Mouse (Mus musculus) neutrophil, adult 5-6 weeks (primary cell): ENCODE measurements around the gene Itpkb. TPM values are rescaled to one million over a fixed set of nuclear protein-coding genes. Genes with fewer than 3 reads are reported as not detected.

ENCODE experiments used
- ATAC-seq: fragments of 151-379, 151-347 bp; 2 replicates; pipeline ENCODE4 v1.8.0; 2017; ENCODE audit warnings: mild to moderate bottlenecking, moderate TSS enrichment; ENCODE audit not compliant: insufficient number of reproducible peaks, poor library complexity, low FRiP score, severe bottlenecking; ENCODE audit errors: extremely low read depth
- total RNA-seq: library from RNA; stranded (forward); fragments of 200-1000 nt; gene quantifications from 2 replicates; pipeline ENCODE4 v1.2.3, GENCODE M21; 2017

The Itpkb gene
- total RNA-seq, 1 experiment from 2014 or later, result 64.6 TPM

GRCm38 (mm10) chr1:180312792-180313311, 17.4 kb upstream of the Itpkb start:
- ATAC-seq, result no peak

DNA sequence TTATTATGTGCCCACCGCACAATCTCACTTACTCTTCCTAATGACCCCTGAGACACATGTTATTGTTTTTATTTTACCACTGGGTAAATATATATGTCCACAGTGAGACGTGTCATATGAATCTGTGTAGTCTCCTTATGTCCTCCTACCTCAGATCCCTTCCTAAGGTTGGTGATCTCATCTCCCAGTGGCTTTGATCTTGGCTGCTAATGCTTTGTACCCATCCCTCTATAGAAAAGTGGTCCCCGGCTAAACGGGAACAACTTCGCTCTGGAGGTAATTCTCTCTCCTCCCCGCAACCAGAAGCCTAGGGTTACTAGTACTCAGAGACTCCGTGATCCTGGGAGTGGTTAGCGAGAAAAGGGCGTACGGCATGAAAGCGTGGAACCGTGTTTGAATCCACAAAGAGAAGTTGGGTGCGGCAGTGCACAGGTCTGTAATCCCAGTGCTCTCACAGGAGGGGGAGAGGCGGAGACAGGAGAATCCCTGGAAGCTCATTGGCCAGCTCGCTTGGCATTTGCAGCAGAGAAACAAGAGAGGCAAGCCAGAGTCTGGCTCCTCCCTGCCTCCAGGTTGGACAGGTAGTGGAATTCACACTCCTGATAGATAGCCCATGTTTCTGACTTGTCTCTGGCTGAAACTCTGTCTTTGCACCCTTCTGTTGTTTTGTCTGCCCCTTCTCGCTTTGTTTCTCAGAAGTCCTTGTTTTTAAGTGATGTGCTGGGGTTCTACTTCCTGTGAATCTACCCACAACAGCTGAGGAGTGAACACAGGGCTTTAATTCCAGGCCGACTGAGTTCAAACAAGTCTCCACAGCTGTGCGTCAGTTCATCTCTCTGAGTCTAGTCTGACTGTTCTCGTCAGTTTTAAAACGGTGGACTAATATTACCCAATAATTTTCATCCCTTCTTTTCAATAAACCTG, 16.5 kb upstream of the Itpkb start:
- no peak for ATAC-seq

- ATAC-seq, result 0 out of 2 replicates have a peak, but pooled peaks have one; percentile 25
Measured at GRCm38 (mm10) chr1:180314641-180315040, 15.6 kb upstream of the Itpkb start.

DNA sequence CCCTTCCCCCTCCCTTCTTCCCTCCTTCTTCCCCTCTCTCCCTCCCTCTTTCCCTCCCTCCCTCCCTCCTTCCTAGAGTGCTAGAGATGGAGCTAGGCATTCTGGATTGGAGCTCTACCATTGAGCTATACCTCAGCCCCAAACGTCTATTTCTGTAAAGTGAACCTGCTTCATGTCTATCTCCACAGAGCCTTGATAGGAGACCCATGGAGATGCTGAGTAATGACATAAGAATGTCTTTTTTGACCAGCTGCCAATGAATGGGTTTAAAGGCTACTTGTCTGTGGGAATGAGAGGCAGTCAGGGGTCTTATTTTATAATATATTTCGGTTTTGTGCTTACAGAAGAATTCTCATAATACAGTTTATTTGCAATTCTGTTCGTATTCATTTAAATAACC, 15.2 kb upstream of the Itpkb start:
- ATAC-seq, result no peak

DNA sequence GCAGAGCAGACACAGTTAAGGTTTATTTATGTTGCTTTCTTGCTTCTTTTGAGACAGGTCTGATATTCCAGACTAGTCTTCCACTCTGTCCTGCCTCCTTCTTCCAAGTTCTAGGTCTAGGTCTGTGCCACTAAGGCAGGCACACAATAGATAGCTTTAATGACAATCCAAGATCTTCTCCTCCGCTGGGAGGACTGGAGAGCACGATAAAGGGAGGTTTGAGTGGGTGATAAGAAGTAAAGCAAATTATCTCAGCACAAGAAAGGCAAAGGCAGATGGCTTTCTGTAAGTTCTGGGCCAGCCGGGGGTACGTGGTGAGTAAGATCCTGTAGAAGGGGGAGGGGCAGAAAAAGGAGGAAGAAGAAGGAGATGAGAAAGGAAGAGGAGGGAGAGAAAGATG, 12.8 kb upstream of the Itpkb start:
- no peak for ATAC-seq

DNA sequence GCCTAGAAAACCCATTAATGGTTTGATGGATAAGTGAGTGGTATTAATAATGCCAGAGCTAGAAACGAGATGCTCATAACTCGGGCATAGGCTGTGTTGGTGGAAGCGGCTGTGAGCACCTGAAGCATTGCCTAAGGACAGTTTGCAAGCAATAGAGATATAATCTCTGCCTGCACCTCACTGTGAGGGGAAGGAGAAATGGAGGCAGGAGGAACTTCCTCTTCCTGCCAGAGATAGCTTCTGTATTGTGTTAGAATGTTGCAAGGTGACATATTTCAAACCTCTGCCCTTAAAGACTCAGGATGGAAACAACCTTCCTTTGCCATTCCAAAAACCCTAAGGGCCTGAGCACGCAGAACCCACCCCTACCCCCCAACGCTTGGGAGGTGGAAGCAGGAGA, 11.9 kb upstream of the Itpkb start:
- peak; percentile 55; the same call in 1 of the 2 replicates for ATAC-seq

GRCm38 (mm10) chr1:180319895-180320294, 10.4 kb upstream of the Itpkb start:
- no peak for ATAC-seq

DNA sequence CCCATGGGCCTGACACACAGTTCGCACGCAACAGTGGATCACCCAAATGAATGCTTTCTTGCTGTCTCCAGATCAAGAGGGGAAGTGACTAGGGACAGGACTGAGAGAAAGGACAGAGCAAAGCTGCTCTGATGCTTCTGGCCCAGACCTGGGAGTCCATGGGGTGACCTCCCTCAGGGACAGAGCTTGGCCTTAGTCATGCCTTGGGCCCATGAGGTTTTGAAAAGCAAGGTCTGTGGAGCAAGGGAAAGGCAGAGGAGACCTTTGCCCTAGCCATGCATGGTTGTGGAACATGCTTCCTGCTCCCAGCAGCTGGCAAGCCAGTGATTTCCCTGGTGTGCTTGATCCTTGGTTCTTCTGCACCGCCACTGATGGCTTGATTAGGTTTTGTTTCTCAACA, 7.4 kb upstream of the Itpkb start:
- ATAC-seq, result no peak

DNA sequence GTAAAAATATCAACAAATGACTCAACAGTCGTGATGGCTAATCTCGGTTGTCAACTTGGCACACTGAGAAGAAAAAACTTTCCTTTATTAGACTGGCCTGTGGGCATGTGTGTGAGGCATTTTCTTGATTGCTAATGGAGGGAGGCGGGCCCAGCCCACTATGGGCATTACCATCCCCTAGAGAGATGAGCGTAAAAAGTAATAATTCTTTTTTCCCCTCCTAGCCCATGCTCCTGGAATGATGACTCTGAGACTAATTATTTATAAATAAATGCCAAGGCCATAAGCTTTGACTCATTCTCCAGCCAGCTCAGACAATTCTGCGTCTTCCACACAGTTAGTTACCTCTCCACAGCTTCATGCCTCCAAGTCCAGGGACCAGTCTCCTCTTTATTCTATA, 6.8 kb upstream of the Itpkb start:
- ATAC-seq, result no peak

DNA sequence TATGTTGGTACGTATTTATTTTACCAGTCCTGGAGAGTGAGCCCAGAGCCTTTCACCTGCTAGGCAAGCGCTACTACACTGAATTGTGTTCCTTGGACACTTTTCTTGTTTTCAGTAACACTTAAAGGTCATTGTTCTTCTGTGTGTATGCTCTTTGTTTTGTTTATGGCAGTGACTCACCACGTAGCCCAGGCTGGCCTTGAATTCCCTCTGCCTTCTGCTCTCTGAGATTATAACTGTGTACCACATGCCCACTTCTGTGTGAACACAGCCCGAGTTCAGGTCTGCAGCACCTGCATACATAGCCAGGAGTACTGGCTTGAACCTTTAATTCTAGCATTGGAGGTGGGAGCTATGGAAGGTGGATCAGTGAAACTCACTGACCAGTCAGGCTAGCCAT, 6.0 kb upstream of the Itpkb start:
- no peak for ATAC-seq

DNA sequence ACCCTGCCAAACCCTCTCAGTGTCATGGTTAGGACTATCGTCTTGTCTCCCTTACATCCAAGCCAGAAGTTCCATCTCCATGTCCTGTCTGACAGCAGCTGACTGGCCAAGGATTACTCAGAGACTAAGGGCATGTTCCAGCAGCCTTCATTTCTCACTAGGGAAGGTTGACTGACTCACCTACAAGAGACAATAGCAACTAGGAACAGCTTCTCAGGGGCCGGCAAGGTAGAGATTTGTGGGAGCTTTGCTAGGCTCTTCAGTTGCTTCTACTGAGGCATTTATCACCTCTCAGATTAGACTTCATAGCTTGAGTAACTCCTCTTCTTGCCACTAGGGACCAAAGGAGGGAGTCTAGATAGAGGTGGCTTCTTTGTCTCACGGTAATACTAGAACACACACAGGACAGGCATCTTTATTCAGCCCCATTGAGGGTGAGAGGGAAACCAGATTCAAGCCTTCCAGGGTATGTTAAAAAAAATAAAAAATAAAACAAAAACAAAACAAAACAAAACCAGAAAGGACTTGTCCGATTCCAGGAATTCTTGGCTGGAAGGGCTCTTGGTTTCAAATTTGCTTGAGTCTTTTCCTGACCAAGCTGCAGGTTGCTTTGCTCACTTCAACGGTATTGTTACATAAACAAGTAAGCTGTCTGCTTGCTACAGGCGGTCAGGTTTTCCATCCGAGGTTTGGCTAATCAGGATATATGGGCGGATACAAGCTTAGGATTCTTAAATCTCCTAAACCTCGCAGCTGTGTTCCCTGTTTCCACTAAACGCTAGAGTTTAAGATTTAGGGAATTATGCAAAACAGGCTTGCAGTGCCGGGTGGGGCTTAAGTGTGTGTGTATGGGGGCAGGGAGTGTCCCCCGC, 1.3 kb upstream of the Itpkb start:
- peak; percentile 45; the same call in 1 of the 2 replicates for ATAC-seq

GRCm38 (mm10) chr1:180329706-180330105, 579 bp upstream of the Itpkb start:
- ATAC-seq, result no peak

- peak; percentile 14; the same call in 1 of the 2 replicates for ATAC-seq
Measured at GRCm38 (mm10) chr1:180330707-180331545, 641 bp downstream of the Itpkb start.

DNA sequence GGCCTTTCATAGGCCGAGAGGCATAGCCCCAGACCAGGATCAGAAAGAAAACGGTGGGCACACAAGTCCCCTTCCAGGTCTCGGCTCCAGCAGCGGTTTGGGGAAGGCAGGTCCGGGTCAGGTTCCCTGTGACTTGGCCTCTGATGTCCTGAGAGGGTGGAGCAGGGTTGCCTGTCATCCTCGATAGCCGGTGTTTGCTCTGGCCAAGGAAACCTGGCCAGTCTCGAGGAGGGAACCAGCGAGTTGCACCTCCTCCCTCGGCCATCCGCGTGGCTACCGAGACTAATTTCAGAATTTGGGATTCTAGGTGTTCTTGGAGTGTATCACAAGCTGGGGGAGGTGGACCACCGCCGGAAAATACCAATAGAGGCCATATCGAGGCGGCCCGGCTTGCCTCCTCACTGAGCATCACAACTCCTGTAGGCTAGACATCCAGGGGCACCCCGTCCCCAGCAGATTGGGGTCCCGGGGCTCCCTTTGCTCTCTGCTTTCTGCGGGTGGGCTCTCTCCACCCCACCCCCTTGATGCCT, 1.3 kb downstream of the Itpkb start:
- ATAC-seq, result no peak

DNA sequence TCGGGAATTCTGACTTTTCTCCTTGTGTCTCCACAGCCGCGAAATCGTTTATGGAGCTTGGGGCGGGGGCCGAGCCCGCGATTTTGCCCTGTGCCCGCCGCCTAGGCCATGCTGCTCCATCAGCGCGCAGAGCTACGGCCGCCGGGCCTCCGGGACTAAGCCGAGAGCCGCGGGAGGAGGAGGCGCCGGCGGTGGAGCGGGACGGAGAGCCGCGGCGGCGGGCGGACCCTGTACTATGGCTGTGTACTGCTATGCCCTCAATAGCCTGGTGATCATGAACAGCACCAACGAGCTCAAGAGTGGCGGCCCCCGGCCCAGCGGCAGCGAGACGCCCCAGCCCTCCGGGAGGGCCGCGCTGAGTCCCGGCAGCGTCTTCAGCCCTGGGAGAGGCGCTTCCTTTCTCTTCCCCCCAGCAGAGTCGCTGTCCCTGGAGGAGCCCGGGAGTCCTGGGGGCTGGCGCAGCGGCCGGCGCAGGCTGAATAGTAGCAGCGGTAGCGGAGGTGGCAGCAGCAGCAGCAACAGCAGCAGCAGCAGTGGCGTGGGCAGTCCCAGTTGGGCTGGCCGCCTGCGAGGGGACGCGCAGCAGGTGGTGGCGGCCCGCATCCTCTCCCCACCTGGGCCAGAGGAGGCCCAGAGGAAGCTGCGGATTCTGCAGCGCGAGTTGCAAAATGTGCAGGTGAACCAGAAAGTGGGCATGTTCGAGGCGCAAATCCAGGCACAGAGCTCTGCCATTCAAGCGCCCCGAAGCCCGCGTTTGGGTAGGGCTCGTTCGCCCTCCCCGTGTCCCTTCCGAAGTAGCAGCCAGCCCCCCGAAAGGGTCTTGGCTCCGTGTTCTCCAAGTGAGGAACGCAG, 2.0 kb downstream of the Itpkb start:
- no peak for ATAC-seq

- ATAC-seq, result no peak
Measured at GRCm38 (mm10) chr1:180332928-180333440, 2.7 kb downstream of the Itpkb start.

DNA sequence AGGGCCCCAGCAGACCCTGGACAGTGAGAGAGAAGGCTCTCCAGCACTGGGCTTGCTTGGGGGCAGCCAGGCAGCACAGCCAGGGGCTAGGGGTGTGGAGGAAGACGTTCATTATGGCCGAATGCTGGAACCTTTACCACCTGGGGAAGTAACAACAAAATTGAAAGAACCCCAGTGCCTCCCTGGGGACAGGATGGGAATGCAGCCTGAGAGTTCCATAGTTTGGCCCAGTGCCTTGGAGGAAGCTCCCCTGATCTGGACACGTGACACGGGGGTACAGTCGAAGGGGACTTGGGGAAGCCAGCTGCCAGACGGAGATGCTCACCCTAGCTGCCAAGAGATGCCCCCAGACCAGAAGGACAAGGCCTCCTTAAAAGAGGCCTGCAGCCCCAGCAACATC, 3.3 kb downstream of the Itpkb start:
- ATAC-seq, result no peak
